Mouse (Mus musculus) kidney, embryonic 16.5 days (tissue): ENCODE measurements around the gene Lgals3. TPM values are rescaled to one million over a fixed set of nuclear protein-coding genes. Genes with fewer than 3 reads are reported as not detected.
A peak's percentile ranks its signal among the peaks of the same experiment; 100 is the strongest.

Source experiments
- ATAC-seq: fragments of 200-750 bp; cut with Nextera tagmentation; 2 replicates; pipeline ENCODE4 v1.8.0; 2017; ENCODE audit warnings: moderate TSS enrichment; ENCODE audit not compliant: low FRiP score, low TSS enrichment
- H3K27ac ChIP-seq: fragments of 300-500 bp; sonication (generic); 2 replicates; pipeline ENCODE4 v1.5.1; 2014; ENCODE audit warnings: low read length
- H3K27me3 ChIP-seq: fragments of 300-500 bp; sonication (generic); 2 replicates; pipeline ENCODE4 v1.6.1; 2014; ENCODE audit warnings: low read length, control low read depth, mixed read lengths; ENCODE audit not compliant: insufficient read depth
- H3K36me3 ChIP-seq: fragments of 300-500 bp; sonication (generic); 2 replicates; pipeline ENCODE4 v1.6.1; 2014; ENCODE audit warnings: low read length, control low read depth, mixed read lengths; ENCODE audit not compliant: insufficient read depth
- H3K4me1 ChIP-seq: fragments of 300-500 bp; sonication (generic); 2 replicates; pipeline ENCODE4 v1.6.1; 2014; ENCODE audit warnings: low read length, control low read depth, mixed read lengths; ENCODE audit not compliant: insufficient read depth
- H3K4me2 ChIP-seq: fragments of 300-500 bp; sonication (generic); replicated peaks from 2 replicates; pipeline ENCODE4 v1.6.1; 2014; ENCODE audit warnings: low read depth, low read length
- H3K4me3 ChIP-seq: fragments of 300-500 bp; sonication (generic); 2 replicates; pipeline ENCODE4 v1.5.1; 2014; ENCODE audit warnings: mild to moderate bottlenecking, low read length
- H3K9ac ChIP-seq: fragments of 300-500 bp; sonication (generic); replicated peaks from 2 replicates; pipeline ENCODE4 v1.6.1; 2014; ENCODE audit warnings: low read length
- H3K9me3 ChIP-seq: fragments of 300-500 bp; sonication (generic); 2 replicates; pipeline ENCODE4 v1.6.1; 2016; ENCODE audit warnings: low read length, control low read depth
- WGBS: fragments of 180-500 bp; shearing (Covaris S2); extraction: QIAGEN DNeasy Blood & Tissue Kit; methylation state at CpG from one replicate; pipeline ENCODE4 v1.1.7; 2014; 5-methylcytosine and 5-hydroxymethylcytosine counted together
- polyA plus RNA-seq: library from polyadenylated mRNA; unstranded; fragments of >200 nt; fragmentation: Nextera tagmentation; extraction: Ambion mirVana; gene quantifications from 2 replicates; pipeline ENCODE4 v1.2.1, GENCODE M21; 2015

Lgals3 gene
- polyA plus RNA-seq, 1 experiment from 2014 or later = 37.6 TPM

DNA sequence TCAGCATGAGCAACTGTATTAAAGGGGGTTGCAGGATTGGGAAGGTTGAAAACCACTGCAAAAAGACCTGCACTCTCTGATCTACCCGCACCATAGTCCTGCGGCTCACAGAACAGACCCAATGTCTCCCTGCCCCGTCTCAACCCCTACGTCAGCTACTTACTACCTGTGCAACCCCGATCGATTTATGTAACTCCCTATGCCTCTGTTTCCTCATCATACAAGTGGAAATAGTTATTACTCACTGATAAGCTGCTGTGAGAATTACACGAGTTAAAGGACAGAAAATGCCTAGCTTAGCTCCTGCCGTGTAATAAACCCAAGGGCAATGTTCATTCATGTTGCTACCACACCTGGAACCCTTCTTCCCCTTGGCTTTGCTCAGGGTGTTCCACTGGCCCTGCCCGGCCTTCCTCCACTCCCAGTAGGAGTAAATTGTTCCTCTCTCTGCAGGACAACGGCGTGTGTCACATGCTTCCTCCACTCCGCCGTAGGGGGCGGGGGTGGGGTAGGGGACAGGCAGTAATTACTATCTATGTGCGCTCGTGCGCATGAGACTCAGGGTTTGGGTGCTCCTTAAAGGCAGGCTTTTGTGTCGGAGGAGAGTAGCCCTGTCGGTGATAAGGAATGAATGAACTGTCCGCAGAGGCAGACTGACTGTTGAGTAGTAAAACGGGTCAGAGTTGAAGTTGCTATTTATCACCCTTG lies 2.7 kb upstream of the Lgals3 start:
- Histone ChIP-seq H3K9me3 (no peaks in the 10 kb centered on the region), H3K9ac (no peak overlapping the region), H3K27me3 (no peaks in the 10 kb centered on the region), H3K27ac (0 out of 2 replicates have a peak overlapping the region, but pooled peaks have one; percentile 16), H3K4me1 (peaks cover 8% of the 10 kb centered on the region), H3K4me3 (peak overlapping the region; percentile 4; the same call in 1 of the 2 replicates), H3K36me3 (no peaks in the 10 kb centered on the region), H3K4me2 (peak overlapping the region; percentile 48)
- 30% methylated on average over 21 of the region's 21 CpGs for WGBS
- peak; percentile 24; the same call in 1 of the 2 replicates for ATAC-seq

DNA sequence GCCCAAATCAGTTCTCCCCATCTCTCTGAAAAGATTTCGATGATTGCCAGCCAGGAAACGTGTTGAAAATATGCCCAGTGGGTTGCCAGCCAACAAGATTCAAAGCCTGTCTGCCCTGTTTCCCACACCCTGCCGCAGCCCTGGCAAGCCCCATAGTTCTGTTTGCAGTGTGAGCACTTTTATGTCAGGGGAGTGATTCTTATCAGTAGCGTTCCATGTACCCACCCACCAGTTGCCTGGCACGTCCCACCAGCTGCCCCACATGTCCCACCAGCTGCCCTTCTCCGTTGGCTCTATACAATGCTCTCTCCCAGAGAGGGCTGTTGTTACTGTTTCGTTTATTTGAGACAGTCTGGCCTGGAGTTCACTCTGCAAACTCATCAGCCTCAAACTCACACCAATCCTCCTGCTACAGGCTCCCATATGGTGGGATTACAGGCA lies 650 bp upstream of the Lgals3 start:
- Histone ChIP-seq H3K4me3 (no peak overlapping the region), H3K9ac (no peak overlapping the region), H3K27ac (peak overlapping the region; percentile 85), H3K36me3 (no peaks in the 10 kb centered on the region), H3K9me3 (no peaks in the 10 kb centered on the region), H3K4me2 (no peak overlapping the region), H3K4me1 (peaks cover 8% of the 10 kb centered on the region), H3K27me3 (no peaks in the 10 kb centered on the region)
- peak; percentile 52 for ATAC-seq
- WGBS = 48% methylated on average over 7 of the region's 7 CpGs

DNA sequence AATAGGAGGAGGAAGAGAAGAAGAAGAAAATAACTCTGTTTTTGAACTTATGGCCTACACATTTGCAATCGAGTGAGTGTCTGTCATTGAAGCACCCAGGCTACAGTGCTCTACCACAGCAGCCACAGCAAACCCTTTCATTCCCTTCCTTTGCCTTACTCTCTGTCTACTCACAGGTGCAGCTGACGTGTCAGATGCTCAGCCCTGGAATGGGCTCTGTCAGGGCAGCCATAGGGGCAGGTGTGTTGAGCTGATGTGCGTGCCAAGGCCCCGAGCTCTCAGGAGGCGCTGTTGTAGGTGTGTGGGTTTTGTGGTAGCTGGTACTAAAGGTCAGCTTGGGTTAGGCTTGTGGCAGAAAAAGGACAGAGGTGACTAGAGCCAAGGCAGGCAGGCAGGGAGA lies 2.2 kb downstream of the Lgals3 start:
- peaks cover 17% of the 10 kb centered on the region for H3K4me1 ChIP-seq
- no peak overlapping the region for H3K9ac ChIP-seq
- H3K4me2 ChIP-seq = no peak overlapping the region
- WGBS = 86% methylated on average over 5 of the region's 5 CpGs
- ATAC-seq = no peak
- peaks cover 23% of the 10 kb centered on the region for H3K27me3 ChIP-seq
- H3K9me3 ChIP-seq = no peaks in the 10 kb centered on the region
- H3K4me3 ChIP-seq = no peak overlapping the region
- no peaks in the 10 kb centered on the region for H3K36me3 ChIP-seq
- no peak overlapping the region for H3K27ac ChIP-seq

DNA sequence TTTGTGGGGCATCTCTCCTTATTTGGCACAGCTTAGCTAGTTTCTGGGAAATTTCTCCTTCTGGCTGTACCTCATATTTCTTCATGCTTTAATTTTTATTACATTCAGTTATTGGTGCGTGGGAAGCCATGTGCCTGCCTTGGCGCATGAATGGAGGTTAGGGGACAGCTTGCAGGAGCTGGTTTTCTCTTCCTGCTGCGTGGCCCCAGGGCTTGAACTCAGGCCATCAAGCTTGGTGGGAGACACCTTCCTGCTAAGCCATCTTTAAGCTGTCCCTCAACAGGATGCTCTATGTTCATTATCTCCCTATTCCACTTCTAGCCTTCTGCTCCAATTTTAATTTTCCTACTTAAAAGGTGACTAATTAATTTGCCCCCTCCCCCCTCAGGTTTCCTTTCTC lies 3.2 kb downstream of the Lgals3 start:
- no peak for ATAC-seq
- Histone ChIP-seq H3K27me3 (peaks cover 28% of the 10 kb centered on the region), H3K36me3 (no peaks in the 10 kb centered on the region), H3K27ac (no peak overlapping the region), H3K9me3 (no peaks in the 10 kb centered on the region), H3K9ac (no peak overlapping the region), H3K4me1 (peaks cover 11% of the 10 kb centered on the region), H3K4me2 (no peak overlapping the region), H3K4me3 (no peak overlapping the region)
- WGBS = 75% methylated on average over 3 of the region's 3 CpGs

DNA sequence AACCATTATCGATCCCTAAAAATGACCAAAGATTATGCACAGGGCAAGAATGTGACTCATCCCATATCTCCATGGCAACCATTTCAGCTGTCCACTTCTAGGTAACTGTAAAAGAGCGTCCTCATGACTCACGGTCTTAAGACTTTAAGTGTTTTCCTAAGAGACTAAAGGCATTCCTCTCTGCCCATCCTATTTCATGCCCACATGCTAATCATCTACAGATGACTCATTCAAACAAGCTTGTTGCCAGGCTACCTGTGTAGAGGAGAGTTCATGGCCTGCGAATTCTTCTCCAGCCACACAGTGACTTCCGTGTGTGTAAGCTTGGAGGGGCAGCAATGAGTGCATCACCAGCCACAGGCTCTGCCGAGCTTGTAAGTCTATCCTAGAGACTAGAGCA lies 4.1 kb downstream of the Lgals3 start:
- no peak overlapping the region; the same call in 1 of the 2 replicates for H3K27ac ChIP-seq

DNA sequence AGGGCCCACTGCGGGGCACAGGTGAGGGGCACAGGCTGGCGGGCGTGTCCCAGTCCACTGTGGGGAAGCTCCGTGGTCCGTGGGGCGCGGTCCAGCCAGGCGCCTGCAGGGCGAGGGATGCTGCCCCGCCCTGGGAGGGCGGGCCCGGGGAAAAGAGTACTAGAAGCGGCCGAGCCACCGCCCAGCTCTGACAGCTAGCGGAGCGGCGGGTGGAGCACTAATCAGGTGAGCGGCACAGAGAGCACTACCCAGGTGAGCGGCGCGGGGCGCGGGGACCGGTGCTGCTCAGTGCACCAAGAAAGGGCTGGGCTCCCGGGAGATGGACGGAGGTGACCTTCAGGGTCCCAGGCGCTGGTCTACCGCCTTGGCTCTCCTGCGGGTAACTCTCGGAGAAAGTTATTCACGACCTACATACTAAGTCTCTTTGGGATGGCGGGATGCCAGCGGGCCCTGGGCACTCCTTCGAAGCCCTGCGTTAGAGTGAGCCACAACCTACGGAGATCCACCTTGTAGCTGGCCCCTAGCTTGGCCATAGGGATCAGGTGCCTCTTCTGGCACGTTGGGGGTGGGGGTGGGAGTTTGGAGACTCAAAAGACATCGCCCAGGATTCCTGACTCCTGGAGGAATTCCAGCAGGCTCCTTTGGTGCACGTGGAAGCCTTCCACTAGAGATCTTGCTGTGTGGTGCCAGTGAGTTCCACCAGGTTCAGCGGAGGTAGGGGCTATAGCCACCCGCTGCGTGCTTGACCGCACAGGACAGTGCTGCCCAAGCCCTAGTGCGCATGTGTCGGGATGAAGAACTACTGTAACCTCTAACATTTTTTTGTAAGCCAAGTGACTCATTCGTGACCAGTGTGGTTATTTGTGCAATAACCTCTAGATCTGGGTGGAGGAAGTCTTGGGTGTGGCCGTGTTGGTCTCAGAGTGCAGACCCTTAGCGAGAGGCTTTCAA lies 6.5 kb downstream of the Lgals3 start:
- peaks cover 11% of the 10 kb centered on the region for H3K4me1 ChIP-seq
- peaks cover 28% of the 10 kb centered on the region for H3K27me3 ChIP-seq
- H3K4me3 ChIP-seq = peak overlapping the region; percentile 42
- peak overlapping the region; percentile 67 for H3K4me2 ChIP-seq
- no peaks in the 10 kb centered on the region for H3K36me3 ChIP-seq
- ATAC-seq = peak; percentile 68
- peak overlapping the region; percentile 29 for H3K9ac ChIP-seq
- H3K9me3 ChIP-seq = no peaks in the 10 kb centered on the region
- H3K27ac ChIP-seq = no peak overlapping the region
- WGBS = 13% methylated on average over 46 of the region's 49 CpGs

More for the DNA sequence above, 4.1 kb downstream of the Lgals3 start:
- 56% methylated on average over 6 of the region's 6 CpGs for WGBS
- no peak overlapping the region for H3K9ac ChIP-seq
- H3K36me3 ChIP-seq = no peaks in the 10 kb centered on the region
- peak; percentile 55; the same call in 1 of the 2 replicates for ATAC-seq
- peaks cover 28% of the 10 kb centered on the region for H3K27me3 ChIP-seq
- H3K4me3 ChIP-seq = no peak overlapping the region
- peaks cover 11% of the 10 kb centered on the region for H3K4me1 ChIP-seq
- no peak overlapping the region for H3K4me2 ChIP-seq
- no peaks in the 10 kb centered on the region for H3K9me3 ChIP-seq

DNA sequence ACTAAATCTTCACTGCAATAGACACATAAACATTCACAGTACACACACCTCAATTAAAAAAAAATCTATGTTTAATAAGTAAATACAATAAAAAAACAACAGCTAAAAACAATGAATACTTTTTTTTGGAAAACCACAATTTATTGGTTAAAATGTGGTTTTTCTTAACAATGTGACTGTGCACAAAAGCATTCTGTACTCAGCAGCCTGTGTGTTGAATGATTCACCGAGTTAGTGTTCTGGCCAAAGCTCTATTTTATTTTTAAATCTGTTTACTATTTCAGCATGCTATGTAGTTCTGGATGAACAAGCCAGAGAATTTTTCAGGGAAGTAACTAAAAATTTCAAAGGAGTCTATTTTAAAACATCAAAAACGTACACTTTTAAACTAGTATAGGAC lies 9.0 kb downstream of the Lgals3 start:
- Histone ChIP-seq H3K4me2 (no peak overlapping the region), H3K27me3 (peaks cover 28% of the 10 kb centered on the region), H3K4me1 (peaks cover 11% of the 10 kb centered on the region), H3K36me3 (no peaks in the 10 kb centered on the region), H3K4me3 (no peak overlapping the region), H3K9me3 (no peaks in the 10 kb centered on the region), H3K9ac (no peak overlapping the region), H3K27ac (no peak overlapping the region)
- ATAC-seq = no peak
- 61% methylated on average over 2 of the region's 2 CpGs for WGBS

DNA sequence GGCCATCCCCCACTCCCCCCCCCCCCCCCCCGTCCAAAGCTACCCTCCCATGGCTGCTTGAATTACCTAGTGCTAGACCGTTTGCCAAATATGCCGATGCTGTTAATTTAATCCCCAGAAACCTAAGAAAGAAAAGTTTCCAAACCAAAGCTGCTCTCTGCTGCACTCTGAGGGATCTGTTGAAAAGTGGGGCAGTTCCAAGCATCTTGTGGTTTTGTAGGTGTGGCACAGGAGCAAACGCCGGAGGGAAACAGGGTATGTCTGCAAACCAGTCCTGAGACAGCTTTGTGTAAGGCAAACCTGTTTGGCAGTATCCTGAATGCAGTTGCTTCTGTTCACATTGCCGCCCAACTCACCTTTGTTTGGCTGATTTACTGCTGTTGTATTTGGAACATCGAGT lies 10.8 kb downstream of the Lgals3 start:
- WGBS = 77% methylated on average over 6 of the region's 7 CpGs
- Histone ChIP-seq H3K4me3 (no peak overlapping the region), H3K4me2 (no peak overlapping the region), H3K27ac (no peak overlapping the region), H3K4me1 (peaks cover 11% of the 10 kb centered on the region), H3K36me3 (no peaks in the 10 kb centered on the region), H3K27me3 (peaks cover 19% of the 10 kb centered on the region), H3K9ac (no peak overlapping the region), H3K9me3 (no peaks in the 10 kb centered on the region)
- ATAC-seq = no peak

DNA sequence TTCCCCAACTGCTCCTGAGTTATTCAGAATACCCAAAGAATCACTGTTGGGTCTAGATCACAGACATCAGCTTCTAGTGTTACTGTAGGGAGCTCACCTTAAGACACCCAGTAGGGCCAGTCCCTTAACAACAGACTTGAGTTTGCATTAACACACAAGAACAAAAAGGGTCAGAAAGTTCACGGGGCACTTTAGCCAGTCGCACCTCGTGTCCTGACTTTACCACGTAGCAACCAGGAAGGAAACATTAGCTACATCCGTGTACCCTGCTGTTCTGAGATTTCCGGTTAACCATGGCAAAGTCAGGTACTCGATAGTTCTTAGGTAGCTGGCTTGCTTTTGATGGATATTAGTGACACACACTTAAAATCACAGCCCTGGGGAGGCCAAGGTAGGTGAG lies 16.4 kb downstream of the Lgals3 start:
- Histone ChIP-seq H3K9me3 (no peaks in the 10 kb centered on the region), H3K36me3 (peaks cover 16% of the 10 kb centered on the region; the same call in 1 of the 2 replicates), H3K4me2 (no peak overlapping the region), H3K9ac (no peak overlapping the region), H3K27me3 (no peaks in the 10 kb centered on the region), H3K27ac (no peak overlapping the region), H3K4me3 (no peak overlapping the region), H3K4me1 (no peaks in the 10 kb centered on the region)
- no peak for ATAC-seq
- WGBS = 81% methylated on average over 7 of the region's 7 CpGs
